Comparison of ENCODE assay signal across 8 mouse cellular contexts in the genomic region with DNA sequence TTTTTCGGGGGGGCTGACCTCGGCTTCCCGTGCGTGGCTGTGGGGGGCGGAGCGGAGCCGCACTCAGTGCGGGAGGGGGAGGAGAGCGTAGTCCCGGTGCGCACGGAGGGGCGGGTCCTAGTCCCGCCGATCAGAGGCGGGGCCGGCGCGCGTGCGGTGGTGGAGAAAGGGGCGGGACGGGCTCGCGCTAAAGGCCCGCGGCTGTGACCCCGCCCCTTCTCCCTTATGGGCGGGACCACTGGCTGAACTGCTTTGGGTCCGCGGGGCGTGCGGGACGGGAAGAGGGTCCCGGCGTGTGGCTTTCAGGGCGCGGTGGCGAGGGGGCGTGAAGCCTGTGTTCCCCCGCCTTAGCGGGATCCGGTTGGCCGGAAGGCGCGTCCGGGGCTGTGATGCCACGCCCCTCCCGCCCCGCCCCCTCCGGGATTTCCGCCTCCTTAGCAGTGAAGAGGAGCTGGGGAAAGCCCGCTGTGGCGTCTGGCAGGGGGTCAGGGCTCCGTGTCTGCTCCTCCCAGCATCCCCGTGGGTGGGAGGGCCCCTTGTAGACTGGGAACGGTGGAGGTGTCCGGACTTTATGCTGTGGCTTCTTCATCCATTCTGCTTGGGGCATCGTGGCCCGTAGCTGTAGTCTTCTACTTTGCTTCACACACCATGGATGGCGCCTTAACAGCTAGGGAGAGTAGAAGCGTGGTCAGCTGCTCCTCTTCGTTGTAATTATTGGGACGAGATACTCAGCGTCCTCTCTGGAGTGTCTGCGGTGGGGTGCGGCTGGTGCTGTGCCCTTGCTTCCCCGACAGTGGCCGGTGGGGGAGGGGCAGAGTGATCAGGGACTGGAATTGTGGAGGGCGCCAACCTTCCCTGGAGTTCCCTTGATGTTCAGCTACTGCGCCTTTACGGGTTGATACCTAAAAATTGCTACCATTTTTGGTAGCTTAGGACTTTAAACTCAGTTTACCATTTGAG. TPM values are rescaled to one million over a fixed set of nuclear protein-coding genes. Genes with fewer than 3 reads are reported as not detected.
DNase-seq lines count a peak whose midpoint lies in the region; ATAC-seq and TF ChIP-seq lines count a peak whose summit lies in the region.

No protein-coding gene starts in this region.

- no peaks in the 10 kb centered on the region for H3K9me3 ChIP-seq in heart, embryonic 11.5 days (replicated peaks; ENCODE audit: control insufficient read depth, low read length)
- H3K9me3 ChIP-seq in kidney, postnatal 0 days (replicated peaks; ENCODE audit: low read length), result no peaks in the 10 kb centered on the region

- peak; percentile 95 for DNase-seq in A20 (ENCODE audit: low read depth, low spot score)
- DNase-seq in kidney, postnatal 0 days (ENCODE audit: low spot score), result peak; percentile 95
- peak; percentile 67 for DNase-seq in liver, adult 2 months (ENCODE audit: extremely low read depth, low read depth, low spot score)
- peak; percentile 88 to 90 for DNase-seq in spleen, postnatal 36 days (ENCODE audit: low spot score in 2 of 2)

- H3K4me2 ChIP-seq in heart, embryonic 11.5 days, result peak overlapping the region; percentile 94
- peak overlapping the region; percentile 64 for H3K4me2 ChIP-seq in kidney, postnatal 0 days (ENCODE audit: low read length)

- H3K9ac ChIP-seq in heart, embryonic 11.5 days (ENCODE audit: low read depth, low read length), result peak overlapping the region; percentile 83
- peak overlapping the region; percentile 78 for H3K9ac ChIP-seq in kidney, postnatal 0 days (ENCODE audit: low read depth, low read length)
- peak overlapping the region; percentile 95 for H3K9ac ChIP-seq in liver, adult 2 months (ENCODE audit: low read depth, low read length)

- no peaks in the 10 kb centered on the region for H3K27me3 ChIP-seq in heart, embryonic 11.5 days (ENCODE audit: control insufficient read depth, insufficient read depth, low read length)
- no peaks in the 10 kb centered on the region for H3K27me3 ChIP-seq in kidney, postnatal 0 days (ENCODE audit: insufficient read depth, low read length)
- no peaks in the 10 kb centered on the region for H3K27me3 ChIP-seq in liver, adult 2 months (ENCODE audit: control insufficient read depth, insufficient read depth, low read length)

- TF ChIP-seq POLR2A in bone marrow macrophage, adult 2 months (IDR thresholded peaks at IDR 0.05; ENCODE audit: borderline replicate concordance, low read depth, low read length), result no peak
- no peak for TF ChIP-seq POLR2A in liver, adult 2 months (IDR thresholded peaks at IDR 0.05; ENCODE audit: extremely low read depth, insufficient read depth, low read length)

- peak; percentile 31 for ATAC-seq in erythroblast, adult 5-6 weeks (replicated peaks; ENCODE audit: low FRiP score, poor library complexity, severe bottlenecking)
- peak; percentile 50 for ATAC-seq in heart, embryonic 11.5 days (replicated peaks; ENCODE audit: insufficient number of reproducible peaks, low FRiP score, low TSS enrichment)
- ATAC-seq in kidney, postnatal 0 days (replicated peaks; ENCODE audit: low FRiP score, low read depth), result peak; percentile 21
- ATAC-seq in monocyte, adult 5-6 weeks (replicated peaks; ENCODE audit: insufficient number of reproducible peaks, low FRiP score, low TSS enrichment, poor library complexity, severe bottlenecking), result peak; percentile 3

- H3K36me3 ChIP-seq in heart, embryonic 11.5 days (ENCODE audit: control insufficient read depth, insufficient read depth, low read length), result no peaks in the 10 kb centered on the region
- H3K36me3 ChIP-seq in kidney, postnatal 0 days (ENCODE audit: insufficient read depth, low read length), result no peaks in the 10 kb centered on the region
- H3K36me3 ChIP-seq in liver, adult 2 months (ENCODE audit: control insufficient read depth, insufficient read depth, low read length), result no peaks in the 10 kb centered on the region; the same call in 1 of the 2 replicates

- WGBS in heart, embryonic 11.5 days (ENCODE audit: insufficient replicate concordance), result under 1% methylated on average over 56 of the region's 72 CpGs
- under 1% methylated on average over 61 of the region's 72 CpGs for WGBS in kidney, postnatal 0 days
- WGBS in liver, adult 2 months, result under 1% methylated on average over 72 of the region's 72 CpGs

- H3K4me1 ChIP-seq in bone marrow macrophage, adult 2 months (ENCODE audit: control insufficient read depth, insufficient read depth, low read length), result 0 out of 2 replicates have a peak, but pooled peaks cover 2% of the 10 kb centered on the region
- H3K4me1 ChIP-seq in heart, embryonic 11.5 days (ENCODE audit: control insufficient read depth, insufficient read depth, low read length), result 0 out of 2 replicates have a peak, but pooled peaks cover 2% of the 10 kb centered on the region
- peaks cover 2% of the 10 kb centered on the region for H3K4me1 ChIP-seq in kidney, postnatal 0 days (replicated peaks; ENCODE audit: insufficient read depth, low read length)
- H3K4me1 ChIP-seq in liver, adult 2 months (ENCODE audit: control insufficient read depth, insufficient read depth, low read length), result peaks cover 12% of the 10 kb centered on the region

- H3K4me3 ChIP-seq in bone marrow macrophage, adult 2 months (ENCODE audit: insufficient read depth, low read length), result peak overlapping the region; percentile 97
- peak overlapping the region; percentile 98 for H3K4me3 ChIP-seq in heart, embryonic 11.5 days (ENCODE audit: low read depth, low read length)
- peak overlapping the region; percentile 84 for H3K4me3 ChIP-seq in kidney, postnatal 0 days (replicated peaks; ENCODE audit: low read depth, low read length)
- H3K4me3 ChIP-seq in liver, adult 2 months (ENCODE audit: insufficient read depth, low read depth, low read length), result peak overlapping the region; percentile 97

- H3K27ac ChIP-seq in bone marrow macrophage, adult 2 months (ENCODE audit: insufficient read depth, low read depth, low read length), result peak overlapping the region; percentile 94
- peak overlapping the region; percentile 97 for H3K27ac ChIP-seq in heart, embryonic 11.5 days (ENCODE audit: low read depth, low read length)
- H3K27ac ChIP-seq in kidney, postnatal 0 days, result peak overlapping the region; percentile 98
- peak overlapping the region; percentile 98 for H3K27ac ChIP-seq in liver, adult 2 months (replicated peaks; ENCODE audit: insufficient read depth, low read depth, low read length)

- peaks cover 22% of the 10 kb centered on the region for H3K79me2 ChIP-seq in liver, adult 2 months (ENCODE audit: control insufficient read depth, insufficient read depth, low read length)

- no peak for TF ChIP-seq CTCF in bone marrow macrophage, adult 2 months (IDR thresholded peaks at IDR 0.05; ENCODE audit: low read depth, low read length)
- TF ChIP-seq CTCF in kidney, postnatal 0 days (IDR thresholded peaks at IDR 0.05; ENCODE audit: low read depth), result no peak
- TF ChIP-seq CTCF in liver, adult 2 months (IDR thresholded peaks at IDR 0.05; ENCODE audit: low read depth, low read length), result no peak

RNA-seq across cellular contexts. Expression of gene Sin3a, which starts 5.1 kb away (rescaled TPM):
- 30.5 and 37.1 TPM in 2 replicates for polyA plus RNA-seq in bone marrow macrophage, adult 2 months (2012; ENCODE audit: insufficient read depth, insufficient read length, missing spikeins)
- total RNA-seq in erythroblast, adult 5-6 weeks (2015; ENCODE audit: low replicate concordance), result 23.8 and 29.8 TPM in 2 replicates
- total RNA-seq in erythroblast, adult 5-6 weeks (2017; ENCODE audit: low replicate concordance), result 24.5 and 35.1 TPM in 2 replicates
- polyA plus RNA-seq in heart, embryonic 11.5 days (2014; fragmentation: Nextera tagmentation; extraction: Ambion mirVana), result 34.4 TPM in 2 replicates
- polyA plus RNA-seq in kidney, postnatal 0 days (2015; fragmentation: Nextera tagmentation; extraction: Ambion mirVana), result 18.3 and 21.3 TPM in 2 replicates
- total RNA-seq in liver, adult 2 months (2014; rRNA removed), result 15.1 and 17.9 TPM in 2 replicates
- polyA plus RNA-seq in liver, adult 2 months (2012; rRNA removed), result 34.6 and 35.9 TPM in 2 replicates
- total RNA-seq in monocyte, adult 5-6 weeks (2017), result 50.1 to 115 TPM (median 90.9 TPM) in 3 replicates

RNA-seq across cellular contexts. Expression of gene Man2c1, which starts 53.5 kb away (rescaled TPM):
- 83.8 and 117 TPM in 2 replicates for polyA plus RNA-seq in bone marrow macrophage, adult 2 months (2012; ENCODE audit: insufficient read depth, insufficient read length, missing spikeins)
- total RNA-seq in erythroblast, adult 5-6 weeks (2015; ENCODE audit: low replicate concordance), result 12.3 and 15.3 TPM in 2 replicates
- 9.2 and 21.7 TPM in 2 replicates for total RNA-seq in erythroblast, adult 5-6 weeks (2017; ENCODE audit: low replicate concordance)
- 22.0 and 29.1 TPM in 2 replicates for polyA plus RNA-seq in heart, embryonic 11.5 days (2014; fragmentation: Nextera tagmentation; extraction: Ambion mirVana)
- 47.7 and 53.9 TPM in 2 replicates for polyA plus RNA-seq in kidney, postnatal 0 days (2015; fragmentation: Nextera tagmentation; extraction: Ambion mirVana)
- 25.8 and 28.1 TPM in 2 replicates for total RNA-seq in liver, adult 2 months (2014; rRNA removed)
- 67.1 and 122 TPM in 2 replicates for polyA plus RNA-seq in liver, adult 2 months (2012; rRNA removed)
- 47.9 to 87.1 TPM (median 60.7 TPM) in 3 replicates for total RNA-seq in monocyte, adult 5-6 weeks (2017)

Comparison
In these comparisons a context has a peak if more than half of its experiments do, and no peak if none do; other contexts are left out.
1. Peak in every context shown above with its lines: DNase-seq, ATAC-seq, H3K4me3 ChIP-seq and H3K27ac ChIP-seq.